Mouse (Mus musculus): ENCODE results near the gene Ier3.

GRCm38 (mm10) chr17:35832400-35833238 lies 11.1 kb downstream of the Ier3 start:
- TF ChIP-seq CTCF (conservative IDR thresholded peaks at IDR 0.05; ENCODE audit: insufficient read depth, insufficient read length, low read depth, low read length) = no peak
- TF ChIP-seq POLR2A (IDR thresholded peaks at IDR 0.05; ENCODE audit: low read depth, low read length) = no peak
